Mouse (Mus musculus) limb, embryonic 11.5 days (tissue): ENCODE results near the gene Sbf2. TPM values are rescaled to one million over a fixed set of nuclear protein-coding genes. Genes with fewer than 3 reads are reported as not detected.
A peak's percentile ranks its signal among the peaks of the same experiment; 100 is the strongest.

Experiments
- ATAC-seq: fragments of 200-750 bp; cut with Nextera tagmentation; 2 replicates; pipeline ENCODE4 v1.8.0; 2017; ENCODE audit warnings: low read depth; ENCODE audit not compliant: insufficient number of reproducible peaks, low FRiP score, low TSS enrichment
- DNase-seq: peaks from one replicate; pipeline ENCODE4 v3.0.0-alpha.2; 2015; ENCODE audit warnings: low spot score
- H3K27ac ChIP-seq: fragments of 300-500 bp; sonication (generic); replicated peaks from 2 replicates; pipeline ENCODE4 v1.5.1; 2014; ENCODE audit warnings: low read depth, mild to moderate bottlenecking, low read length
- H3K27me3 ChIP-seq: fragments of 300-500 bp; sonication (generic); 2 replicates; pipeline ENCODE4 v1.6.1; 2014; ENCODE audit warnings: mild to moderate bottlenecking, low read length, mixed read lengths; ENCODE audit not compliant: control insufficient read depth, insufficient read depth
- H3K36me3 ChIP-seq: fragments of 300-500 bp; sonication (generic); 2 replicates; pipeline ENCODE4 v1.6.1; 2014; ENCODE audit warnings: mild to moderate bottlenecking, low read length, moderate library complexity, mixed read lengths; ENCODE audit not compliant: control insufficient read depth, insufficient read depth
- H3K4me1 ChIP-seq: fragments of 300-500 bp; sonication (generic); 2 replicates; pipeline ENCODE4 v1.6.1; 2014; ENCODE audit warnings: low read length, mixed read lengths; ENCODE audit not compliant: control insufficient read depth, insufficient read depth
- H3K4me2 ChIP-seq: fragments of 300-500 bp; sonication (generic); 2 replicates; pipeline ENCODE4 v1.6.1; 2014; ENCODE audit warnings: low read depth, mild to moderate bottlenecking, moderate library complexity; ENCODE audit not compliant: severe bottlenecking
- H3K4me3 ChIP-seq: fragments of 300-500 bp; sonication (generic); 2 replicates; pipeline ENCODE4 v1.5.1; 2014; ENCODE audit warnings: low read depth, low read length
- H3K9ac ChIP-seq: fragments of 300-500 bp; sonication (generic); 2 replicates; pipeline ENCODE4 v1.6.1; 2014; ENCODE audit warnings: mild to moderate bottlenecking, low read length
- H3K9me3 ChIP-seq: fragments of 300-500 bp; sonication (generic); 2 replicates; pipeline ENCODE4 v1.6.1; 2016; ENCODE audit warnings: low read length; ENCODE audit not compliant: control insufficient read depth
- WGBS: fragments of 180-500 bp; shearing (Covaris S2); extraction: QIAGEN DNeasy Blood & Tissue Kit; methylation state at CpG from one replicate; pipeline ENCODE4 v1.1.7; 2014; 5-methylcytosine and 5-hydroxymethylcytosine counted together
- polyA plus RNA-seq: library from polyadenylated mRNA; unstranded; fragments of >200 nt; fragmentation: Nextera tagmentation; extraction: Ambion mirVana; gene quantifications from 2 replicates; pipeline ENCODE4 v1.2.1, GENCODE M21; 2014

Gene Sbf2
- polyA plus RNA-seq, 1 experiment from 2014 or later = 31.4 TPM

GRCm38 (mm10) chr7:110309246-110309645, 305.5 kb downstream of the Sbf2 start:
- ATAC-seq = no peak
- DNase-seq = no peak
- no peak overlapping the region for H3K4me2 ChIP-seq
- H3K27ac ChIP-seq = no peak overlapping the region
- no peak overlapping the region for H3K9ac ChIP-seq
- no peaks in the 10 kb centered on the region for H3K27me3 ChIP-seq
- H3K9me3 ChIP-seq = 0 out of 2 replicates have a peak, but pooled peaks cover 3% of the 10 kb centered on the region
- H3K4me1 ChIP-seq = 0 out of 2 replicates have a peak, but pooled peaks cover 3% of the 10 kb centered on the region
- 94% methylated on average over 8 of the region's 8 CpGs for WGBS
- H3K36me3 ChIP-seq = peaks cover 2% of the 10 kb centered on the region; the same call in 1 of the 2 replicates
- H3K4me3 ChIP-seq = no peak overlapping the region

- no peak overlapping the region for H3K9ac ChIP-seq
- DNase-seq = no peak
- no peak overlapping the region for H3K4me2 ChIP-seq
- 0 out of 2 replicates have a peak, but pooled peaks cover 3% of the 10 kb centered on the region for H3K9me3 ChIP-seq
- H3K27me3 ChIP-seq = no peaks in the 10 kb centered on the region
- 0 out of 2 replicates have a peak, but pooled peaks cover 3% of the 10 kb centered on the region for H3K4me1 ChIP-seq
- H3K27ac ChIP-seq = no peak overlapping the region
- H3K36me3 ChIP-seq = peaks cover 2% of the 10 kb centered on the region; the same call in 1 of the 2 replicates
- no peak overlapping the region for H3K4me3 ChIP-seq
- ATAC-seq = no peak
- WGBS = 85% methylated on average over 11 of the region's 11 CpGs
These were observed 307.0 kb downstream of the Sbf2 start for GRCm38 (mm10) chr7:110307741-110308140.

DNA sequence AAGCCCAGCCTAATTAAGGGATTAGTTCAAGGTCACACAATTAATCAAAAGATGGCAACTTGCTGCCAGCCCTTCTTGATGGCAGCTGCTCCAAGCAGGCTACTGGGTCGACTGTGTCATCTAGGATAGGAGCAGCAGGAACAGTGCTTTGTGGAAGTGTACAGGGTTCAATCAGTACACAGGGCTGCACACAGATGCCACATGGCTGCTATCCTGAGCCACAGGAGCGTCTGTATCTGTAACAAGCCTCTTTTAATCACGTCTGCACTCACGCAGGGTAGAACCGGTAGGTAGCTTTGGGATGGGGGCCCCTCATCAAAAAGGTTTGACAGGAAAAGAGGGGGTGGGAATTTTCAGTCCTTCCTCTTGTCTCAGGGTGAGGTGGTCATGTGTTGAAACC, 308.4 kb downstream of the Sbf2 start:
- no peak overlapping the region for H3K4me2 ChIP-seq
- no peaks in the 10 kb centered on the region for H3K27me3 ChIP-seq
- no peak overlapping the region for H3K9ac ChIP-seq
- 55% methylated on average over 5 of the region's 5 CpGs for WGBS
- H3K4me1 ChIP-seq = 0 out of 2 replicates have a peak, but pooled peaks cover 3% of the 10 kb centered on the region
- DNase-seq (no peak), ATAC-seq (no peak)
- 0 out of 2 replicates have a peak, but pooled peaks cover under 1% of the 10 kb centered on the region for H3K9me3 ChIP-seq
- H3K36me3 ChIP-seq = peaks cover 2% of the 10 kb centered on the region; the same call in 1 of the 2 replicates
- H3K27ac ChIP-seq = no peak overlapping the region
- no peak overlapping the region for H3K4me3 ChIP-seq

DNA sequence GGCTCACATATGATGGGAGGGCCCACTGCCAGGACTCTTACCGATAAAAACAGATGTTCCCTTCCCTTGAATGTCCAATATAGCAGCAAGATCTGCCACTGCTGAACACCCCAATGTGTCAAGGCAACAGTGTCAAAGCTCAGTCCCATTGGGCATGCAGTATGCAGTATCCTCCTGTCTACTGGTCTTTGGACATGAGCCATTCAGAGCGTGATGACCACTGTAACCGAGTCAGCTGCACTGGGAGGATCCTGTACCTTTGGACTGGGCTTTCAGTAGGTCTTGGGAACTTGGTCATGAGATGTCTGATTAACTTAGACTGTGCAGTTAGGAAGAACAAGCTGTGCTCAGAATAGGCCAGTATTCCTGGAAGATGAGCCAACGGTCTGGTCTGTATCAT, 309.2 kb downstream of the Sbf2 start:
- no peaks in the 10 kb centered on the region for H3K27me3 ChIP-seq
- H3K4me1 ChIP-seq = 0 out of 2 replicates have a peak, but pooled peaks cover 3% of the 10 kb centered on the region
- no peaks in the 10 kb centered on the region for H3K9me3 ChIP-seq
- H3K36me3 ChIP-seq = peaks cover 2% of the 10 kb centered on the region; the same call in 1 of the 2 replicates
- 97% methylated on average over 4 of the region's 4 CpGs for WGBS
- no peak overlapping the region for H3K9ac ChIP-seq
- ATAC-seq = no peak
- H3K4me2 ChIP-seq = no peak overlapping the region
- DNase-seq = no peak
- H3K4me3 ChIP-seq = no peak overlapping the region
- no peak overlapping the region for H3K27ac ChIP-seq

- no peak overlapping the region for H3K4me2 ChIP-seq
- no peaks in the 10 kb centered on the region for H3K36me3 ChIP-seq
- peaks cover 6% of the 10 kb centered on the region for H3K4me1 ChIP-seq
- WGBS = 61% methylated on average over 6 of the region's 6 CpGs
- no peaks in the 10 kb centered on the region for H3K27me3 ChIP-seq
- H3K4me3 ChIP-seq = no peak overlapping the region
- H3K27ac ChIP-seq = no peak overlapping the region
- no peak for DNase-seq
- no peak for ATAC-seq
- H3K9ac ChIP-seq = no peak overlapping the region
- H3K9me3 ChIP-seq = no peaks in the 10 kb centered on the region
These were observed 311.8 kb downstream of the Sbf2 start for GRCm38 (mm10) chr7:110302886-110303285.

DNA sequence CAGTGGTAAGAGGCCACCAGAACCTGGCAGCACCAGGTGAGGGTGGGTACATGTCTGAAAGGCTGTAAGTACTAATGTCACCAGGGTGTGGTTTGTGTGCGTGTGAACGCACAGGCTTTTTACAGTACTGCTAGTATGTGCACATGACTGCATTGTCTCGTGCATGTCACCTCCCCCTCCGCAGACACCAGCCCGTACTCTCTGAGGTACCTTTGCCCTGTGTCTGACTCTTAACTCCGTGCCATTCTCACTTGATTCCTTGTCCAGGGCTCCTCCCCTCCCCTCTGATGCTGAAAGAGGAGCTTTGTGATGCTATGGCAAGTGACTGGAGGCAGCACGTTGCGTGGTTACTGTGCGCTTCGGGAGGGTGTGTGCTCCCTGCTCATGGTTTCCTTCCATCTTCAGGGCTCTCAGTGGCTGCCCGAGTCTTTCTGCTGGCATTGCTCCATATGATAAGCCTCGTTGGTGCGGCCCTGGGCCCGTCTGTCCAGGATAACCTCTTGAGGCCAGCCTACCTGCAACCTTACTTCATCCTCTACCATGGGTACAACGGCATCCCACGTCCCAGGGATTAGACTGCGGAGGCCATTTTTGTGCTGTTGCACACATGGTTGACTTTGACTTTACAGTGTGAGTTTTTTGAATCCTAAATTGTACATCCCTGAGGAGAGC, 315.8 kb downstream of the Sbf2 start:
- ATAC-seq = no peak
- Histone ChIP-seq H3K27me3 (no peaks in the 10 kb centered on the region), H3K4me2 (no peak overlapping the region), H3K4me3 (no peak overlapping the region), H3K9me3 (no peaks in the 10 kb centered on the region), H3K9ac (no peak overlapping the region), H3K36me3 (no peaks in the 10 kb centered on the region), H3K27ac (no peak overlapping the region), H3K4me1 (peaks cover 17% of the 10 kb centered on the region)
- 91% methylated on average over 17 of the region's 17 CpGs for WGBS
- no peak for DNase-seq

DNA sequence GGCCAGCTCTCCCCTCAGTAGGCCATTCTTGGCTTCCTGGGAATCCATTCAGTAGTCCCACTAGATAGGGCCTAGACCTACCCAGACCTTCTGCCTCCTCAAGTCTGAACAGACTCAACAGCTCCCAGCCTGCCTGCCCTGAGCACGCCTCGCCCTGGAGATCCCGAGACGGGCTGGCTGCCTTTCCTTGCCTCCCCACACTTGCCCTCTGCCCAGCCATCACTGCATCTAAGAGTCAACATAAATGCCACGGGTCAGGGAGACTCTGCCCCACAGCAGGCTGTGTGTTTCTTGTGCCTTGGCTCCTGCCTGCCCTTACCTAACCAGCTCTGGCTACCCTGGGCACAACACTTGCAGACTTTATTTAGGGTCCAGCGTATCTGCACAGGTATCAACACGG, 316.6 kb downstream of the Sbf2 start:
- no peaks in the 10 kb centered on the region for H3K9me3 ChIP-seq
- ATAC-seq (no peak), DNase-seq (no peak)
- no peaks in the 10 kb centered on the region for H3K36me3 ChIP-seq
- 83% methylated on average over 7 of the region's 7 CpGs for WGBS
- no peaks in the 10 kb centered on the region for H3K27me3 ChIP-seq
- no peak overlapping the region for H3K4me2 ChIP-seq
- H3K27ac ChIP-seq = peak overlapping the region; percentile 94
- H3K9ac ChIP-seq = peak overlapping the region; percentile 40; the same call in 1 of the 2 replicates
- H3K4me3 ChIP-seq = no peak overlapping the region
- peaks cover 17% of the 10 kb centered on the region for H3K4me1 ChIP-seq

DNA sequence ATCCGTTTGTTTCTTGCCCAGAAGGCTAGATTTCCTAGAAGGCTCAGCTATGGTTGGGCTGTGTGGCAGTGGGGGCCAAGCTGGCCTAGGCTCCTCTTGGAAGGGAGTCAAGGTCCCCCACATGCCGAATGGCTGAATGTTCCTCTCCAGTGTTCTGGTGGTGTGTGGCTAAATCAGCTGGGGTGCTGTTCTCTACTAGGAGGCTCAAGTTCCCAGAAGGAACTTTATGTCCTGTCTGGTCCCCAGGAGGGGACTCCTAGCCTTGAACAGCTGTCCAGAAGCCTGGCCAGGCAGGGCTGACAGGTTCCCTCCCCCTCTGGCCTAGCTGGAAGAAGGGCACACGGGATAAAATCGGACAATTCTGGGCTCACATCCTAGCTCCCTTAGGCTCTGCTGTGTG, 317.1 kb downstream of the Sbf2 start:
- ATAC-seq (peak; percentile 18; the same call in 1 of the 2 replicates), DNase-seq (no peak)
- peak overlapping the region; percentile 94 for H3K27ac ChIP-seq
- peak overlapping the region; percentile 40; the same call in 1 of the 2 replicates for H3K9ac ChIP-seq
- no peaks in the 10 kb centered on the region for H3K27me3 ChIP-seq
- no peak overlapping the region for H3K4me3 ChIP-seq
- peak overlapping the region; percentile 15; the same call in 1 of the 2 replicates for H3K4me2 ChIP-seq
- H3K9me3 ChIP-seq = no peaks in the 10 kb centered on the region
- H3K36me3 ChIP-seq = no peaks in the 10 kb centered on the region
- 40% methylated on average over 4 of the region's 4 CpGs for WGBS
- H3K4me1 ChIP-seq = peaks cover 17% of the 10 kb centered on the region
